Mouse (Mus musculus) urinary bladder, adult 18-20 months (tissue): ENCODE results near the gene Adam12.

Source experiments
- DNase-seq, 2 experiments: peaks; one replicate each; pipeline ENCODE4 v3.0.0; 2022; ENCODE audit warnings: low spot score in 2 of 2, mixed read lengths in 2 of 2

The Adam12 gene

GRCm38 (mm10) chr7:134081307-134082072 lies 150.5 kb downstream of the Adam12 start:
- no peak for DNase-seq

GRCm38 (mm10) chr7:134079980-134080725 lies 151.8 kb downstream of the Adam12 start:
- DNase-seq = peak; percentile 16 to 27

- no peak for DNase-seq
These were observed 154.3 kb downstream of the Adam12 start for GRCm38 (mm10) chr7:134077684-134078083.

GRCm38 (mm10) chr7:134073011-134073410 lies 158.9 kb downstream of the Adam12 start:
- no peak for DNase-seq

- no peak for DNase-seq
These were observed 160.6 kb downstream of the Adam12 start for GRCm38 (mm10) chr7:134071153-134071885.

GRCm38 (mm10) chr7:134062629-134063028 lies 169.3 kb downstream of the Adam12 start:
- no peak for DNase-seq

- no peak for DNase-seq
These were observed 179.5 kb downstream of the Adam12 start for GRCm38 (mm10) chr7:134052486-134052885.

- DNase-seq = no peak
These were observed 181.6 kb downstream of the Adam12 start for GRCm38 (mm10) chr7:134050371-134050770.

GRCm38 (mm10) chr7:134046376-134046775 lies 185.6 kb downstream of the Adam12 start:
- no peak for DNase-seq

GRCm38 (mm10) chr7:134043576-134043975 lies 188.4 kb downstream of the Adam12 start:
- no peak for DNase-seq

- no peak for DNase-seq
These were observed 189.3 kb downstream of the Adam12 start for GRCm38 (mm10) chr7:134042614-134043013.

GRCm38 (mm10) chr7:134033939-134034338 lies 198.0 kb downstream of the Adam12 start:
- no peak for DNase-seq

- DNase-seq = no peak
These were observed 199.0 kb downstream of the Adam12 start for GRCm38 (mm10) chr7:134032959-134033366.

GRCm38 (mm10) chr7:134031787-134032186 lies 200.2 kb downstream of the Adam12 start:
- no peak for DNase-seq

- no peak for DNase-seq
These were observed 200.7 kb downstream of the Adam12 start for GRCm38 (mm10) chr7:134031256-134031655.

GRCm38 (mm10) chr7:134028281-134028830 lies 203.6 kb downstream of the Adam12 start:
- DNase-seq = no peak

GRCm38 (mm10) chr7:134027020-134027415 lies 204.9 kb downstream of the Adam12 start:
- DNase-seq = no peak

GRCm38 (mm10) chr7:134026200-134027019 lies 205.5 kb downstream of the Adam12 start:
- peak in 1 of 2 experiments; percentile 39 for DNase-seq

GRCm38 (mm10) chr7:134022157-134022885 lies 209.6 kb downstream of the Adam12 start:
- no peak for DNase-seq

- DNase-seq = no peak
These were observed 216.7 kb downstream of the Adam12 start for GRCm38 (mm10) chr7:134015226-134015625.
